Mouse (Mus musculus) forelimb bud, embryonic 11.5 days (tissue): ENCODE results near the gene Slc6a1.

Source experiments
- DNase-seq: peaks from one replicate; pipeline ENCODE4 v3.0.0-alpha.2; 2012; ENCODE audit warnings: low read depth, low spot score

The Slc6a1 gene

GRCm38 (mm10) chr6:114282469-114283277 is at the start of gene Slc6a1:
TSS of gene Slc6a1 (plus strand) at chr6:114282635.
- peak; percentile 57 for DNase-seq

DNA sequence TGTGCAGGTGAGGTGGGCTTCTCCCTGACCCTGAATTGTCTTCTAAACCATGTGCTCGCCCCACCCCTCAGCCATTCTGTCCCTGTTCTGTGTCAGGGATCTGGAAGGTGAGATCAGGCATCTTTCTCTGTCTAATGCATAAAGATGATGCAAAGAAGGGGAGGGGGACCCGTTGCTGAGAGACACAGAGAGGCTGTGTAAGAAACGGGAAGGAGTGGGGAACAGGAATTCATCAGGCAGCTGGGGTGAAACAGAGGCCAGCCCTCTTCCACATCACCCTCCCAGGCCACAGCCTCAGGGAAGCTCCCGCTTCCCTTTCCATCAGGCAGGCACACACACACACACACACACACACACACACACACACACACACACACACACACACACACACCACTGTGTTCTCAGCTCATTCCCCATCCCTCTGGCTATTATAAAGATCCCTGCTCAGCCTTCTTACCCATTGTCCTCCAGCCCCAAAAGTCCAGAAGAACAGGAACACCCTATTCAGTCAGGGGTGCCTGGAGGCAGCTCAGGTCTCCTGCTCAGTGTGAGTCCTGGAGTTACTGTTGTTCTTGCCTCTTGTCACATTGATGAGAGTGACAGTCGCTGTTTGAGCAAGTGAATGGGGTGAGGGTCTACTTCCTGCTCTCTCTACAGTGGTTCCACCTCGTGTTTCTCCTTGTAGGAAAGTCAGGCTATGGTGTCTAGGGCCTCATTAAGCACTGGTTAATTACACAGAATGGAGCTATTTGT is 43.4 kb upstream of the Slc6a1 start:
- DNase-seq: no peak

DNA sequence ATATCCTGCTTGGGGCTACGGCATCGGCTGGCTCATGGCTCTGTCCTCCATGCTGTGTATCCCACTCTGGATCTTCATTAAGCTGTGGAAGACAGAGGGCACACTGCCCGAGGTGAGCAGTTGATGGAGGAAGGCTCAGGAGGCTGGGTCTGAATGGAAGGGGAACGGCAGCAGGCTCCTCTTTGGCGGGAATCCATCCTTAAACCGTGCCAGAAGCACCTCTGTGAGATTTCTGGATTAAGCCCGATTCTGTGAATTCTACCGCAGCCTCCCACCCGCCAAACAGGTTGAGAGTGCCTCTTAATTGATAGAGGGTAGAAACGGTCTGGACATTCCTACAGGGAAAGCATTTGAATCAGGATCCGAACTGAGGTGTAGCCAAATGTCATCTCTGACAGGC is 36.8 kb upstream of the Slc6a1 start:
- no peak for DNase-seq

DNA sequence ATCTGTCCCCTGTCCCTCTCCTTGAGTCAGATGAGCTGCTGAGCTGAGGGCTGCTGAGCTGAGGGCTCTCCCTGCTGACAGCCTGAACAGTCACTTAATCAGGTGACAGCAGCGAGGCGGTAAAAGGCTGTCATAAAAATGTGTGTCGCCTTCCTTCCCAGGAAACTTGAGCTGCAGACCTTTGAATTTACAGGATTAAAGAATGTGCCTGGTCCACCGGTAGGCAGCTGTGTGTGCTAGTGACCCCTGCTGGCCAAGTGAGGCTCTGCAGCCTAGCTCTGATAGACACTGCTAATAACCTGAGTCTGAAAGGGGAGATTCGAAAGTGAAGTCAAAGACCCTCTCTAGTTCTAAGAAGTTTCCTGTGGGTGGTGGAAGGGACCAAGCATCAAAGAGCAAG is 32.1 kb upstream of the Slc6a1 start:
- peak; percentile 88 for DNase-seq

GRCm38 (mm10) chr6:114254927-114255326 is 27.5 kb upstream of the Slc6a1 start:
- DNase-seq: no peak

GRCm38 (mm10) chr6:114257762-114258361 is 24.6 kb upstream of the Slc6a1 start:
- no peak for DNase-seq

DNA sequence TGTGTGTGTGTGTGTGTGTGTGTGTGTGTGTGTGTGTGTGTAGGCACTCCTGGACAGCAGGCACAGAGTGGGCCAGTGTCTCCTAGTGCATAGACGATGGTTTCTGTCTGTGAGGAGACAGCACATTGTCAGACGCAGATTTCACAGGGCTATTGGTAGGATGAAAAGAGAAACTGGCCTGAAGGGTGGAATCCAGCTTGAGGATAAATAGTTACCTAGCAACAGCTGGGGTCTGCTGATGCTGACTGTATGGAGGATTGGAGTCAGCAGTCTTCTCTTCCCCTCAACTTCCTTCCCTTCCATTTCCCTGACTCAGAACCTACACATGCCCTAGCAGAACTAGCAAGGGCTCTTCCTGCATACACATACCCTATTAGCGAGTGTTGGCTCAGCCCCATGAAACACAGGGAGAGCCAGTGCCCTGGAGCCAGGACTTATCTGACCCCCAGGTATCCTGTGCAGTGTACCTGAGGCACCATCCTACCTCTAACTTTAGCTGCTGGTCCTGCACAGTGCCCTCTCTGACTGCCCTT is 23.7 kb upstream of the Slc6a1 start:
- no peak for DNase-seq

GRCm38 (mm10) chr6:114261609-114262008 is 20.8 kb upstream of the Slc6a1 start:
- DNase-seq: no peak

DNA sequence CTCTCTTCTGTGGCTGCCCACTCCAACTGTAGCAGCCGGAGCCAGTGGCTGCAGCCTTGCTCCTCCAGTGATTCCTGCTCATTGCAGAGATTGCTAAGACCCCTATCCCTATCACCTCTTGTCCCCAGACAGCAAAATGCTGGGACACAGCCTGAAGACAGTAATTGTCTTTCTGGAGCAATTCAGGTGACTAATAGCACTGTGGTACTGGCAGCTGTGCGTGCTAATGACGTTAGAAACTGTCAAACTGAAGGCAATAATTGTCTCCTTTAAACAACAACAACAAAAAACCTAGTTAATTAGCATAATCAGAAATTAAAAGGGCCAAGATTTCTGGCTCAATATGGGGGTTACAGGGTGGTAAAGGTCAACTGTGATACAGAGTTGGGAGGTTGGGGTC is 18.4 kb upstream of the Slc6a1 start:
- no peak for DNase-seq

DNA sequence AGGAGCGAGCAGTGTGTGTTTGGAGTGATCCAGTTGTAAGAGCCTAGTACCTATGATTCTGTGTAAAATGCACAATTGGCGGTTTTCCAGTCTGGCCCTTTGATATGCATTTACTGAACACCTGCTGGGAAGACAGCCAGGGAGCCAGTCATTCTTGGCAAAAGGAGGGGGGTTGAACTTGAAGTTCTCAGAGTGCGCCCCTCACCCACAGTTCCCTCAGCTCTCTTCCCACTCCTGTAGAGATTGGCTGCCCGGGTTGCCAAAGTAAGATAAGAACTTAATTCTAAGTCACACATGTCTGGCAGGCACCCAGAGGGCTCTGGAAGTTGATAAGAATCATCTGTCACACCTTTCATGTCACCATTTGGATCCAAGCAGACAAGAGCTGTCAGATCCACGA is 18.0 kb upstream of the Slc6a1 start:
- DNase-seq: no peak

DNA sequence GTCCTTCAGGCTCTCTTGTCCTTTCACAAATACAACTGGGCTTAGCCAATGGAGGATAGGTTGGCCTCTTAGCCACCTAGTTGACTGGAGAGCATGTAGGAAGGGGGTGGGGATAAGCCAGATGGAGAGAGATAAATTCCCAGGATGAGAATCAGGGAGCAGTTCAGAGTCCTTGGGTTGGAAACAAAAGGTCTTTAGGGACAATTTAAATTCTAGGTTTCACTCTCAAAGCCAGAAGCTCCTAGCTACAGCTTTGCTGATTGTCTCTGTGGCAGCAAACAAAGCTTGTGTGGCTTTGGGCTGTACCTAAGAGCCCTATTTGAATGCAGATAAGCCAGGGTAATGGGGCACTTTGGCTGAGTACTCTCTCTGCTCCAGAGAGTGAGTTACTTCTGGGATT is 16.2 kb upstream of the Slc6a1 start:
- DNase-seq: no peak

- DNase-seq: no peak
Measured at GRCm38 (mm10) chr6:114267979-114268378, 14.5 kb upstream of the Slc6a1 start.

DNA sequence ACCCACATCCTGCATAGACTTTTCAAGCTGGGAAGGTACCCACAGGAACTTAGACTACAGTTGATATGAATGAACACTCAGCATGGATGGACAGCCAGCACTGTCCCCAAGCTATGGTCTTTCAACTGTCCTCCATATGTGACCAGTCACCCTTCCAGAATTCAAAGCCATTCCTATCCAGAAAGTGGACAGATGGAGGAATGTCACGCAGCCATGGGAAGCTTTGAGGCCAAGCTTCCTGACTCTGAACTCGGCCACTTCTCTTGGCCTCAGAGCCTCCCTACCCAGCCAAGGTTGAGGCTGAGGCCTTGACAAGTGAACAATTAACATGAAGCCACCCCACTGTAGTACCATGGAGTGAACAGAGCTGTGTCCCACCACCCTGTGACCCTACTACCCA is 12.8 kb upstream of the Slc6a1 start:
- DNase-seq: no peak

DNA sequence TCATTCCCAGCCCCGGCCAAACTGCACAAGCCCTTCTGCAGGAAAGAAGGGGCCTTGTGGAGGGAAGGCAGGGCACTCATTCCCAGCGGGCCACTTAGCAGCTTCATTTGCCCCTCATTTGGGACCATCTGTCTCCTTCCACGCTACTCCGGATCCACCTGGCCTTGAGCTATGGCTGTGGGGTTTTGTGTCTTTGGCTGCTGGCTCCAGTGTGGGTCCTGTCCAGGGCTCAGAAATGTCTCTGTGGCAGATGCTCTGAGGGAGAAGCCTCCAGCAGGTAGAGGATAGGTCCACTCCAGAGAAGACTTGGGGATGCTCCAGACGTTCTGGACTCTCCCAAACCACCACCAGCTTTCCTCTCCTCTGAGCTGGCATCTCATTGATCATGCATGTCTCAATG is 11.6 kb upstream of the Slc6a1 start:
- DNase-seq: no peak

GRCm38 (mm10) chr6:114272279-114272678 is 10.2 kb upstream of the Slc6a1 start:
- DNase-seq: no peak

DNA sequence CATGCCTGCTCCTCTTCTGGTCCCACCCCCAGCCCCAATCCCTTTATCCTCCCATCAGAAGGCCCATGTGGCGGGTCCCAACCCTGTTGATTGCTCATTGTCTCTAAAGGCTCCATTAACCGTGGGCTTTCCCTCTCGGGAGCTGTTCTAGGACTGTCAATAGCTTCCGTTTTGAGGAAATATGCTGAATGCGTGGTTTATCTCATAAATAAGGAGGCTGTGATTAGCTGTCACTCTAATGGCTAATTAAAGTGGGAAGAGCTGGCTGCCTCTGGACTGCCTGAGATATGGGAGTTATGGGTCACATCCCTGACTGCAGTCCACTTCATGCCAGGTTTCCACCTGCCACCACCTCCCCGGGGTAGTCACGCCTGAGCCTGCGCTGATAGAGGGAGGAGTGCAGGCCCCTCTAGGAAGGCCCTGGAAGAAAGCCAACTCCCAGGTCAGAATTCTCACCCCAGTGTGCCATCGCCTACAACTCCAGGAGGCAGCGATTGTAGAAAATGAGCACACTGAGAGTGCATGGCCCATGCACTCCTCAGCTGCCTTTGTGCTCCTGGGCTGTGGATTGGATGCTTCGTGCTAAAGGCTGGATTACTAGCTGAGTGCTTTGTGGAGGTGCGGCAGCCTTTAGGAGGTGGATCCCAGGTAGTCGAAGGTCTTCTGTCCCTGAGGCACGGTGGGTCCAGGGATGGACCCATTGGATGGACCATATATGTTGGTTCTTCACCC is 8.3 kb upstream of the Slc6a1 start:
- DNase-seq: no peak

DNA sequence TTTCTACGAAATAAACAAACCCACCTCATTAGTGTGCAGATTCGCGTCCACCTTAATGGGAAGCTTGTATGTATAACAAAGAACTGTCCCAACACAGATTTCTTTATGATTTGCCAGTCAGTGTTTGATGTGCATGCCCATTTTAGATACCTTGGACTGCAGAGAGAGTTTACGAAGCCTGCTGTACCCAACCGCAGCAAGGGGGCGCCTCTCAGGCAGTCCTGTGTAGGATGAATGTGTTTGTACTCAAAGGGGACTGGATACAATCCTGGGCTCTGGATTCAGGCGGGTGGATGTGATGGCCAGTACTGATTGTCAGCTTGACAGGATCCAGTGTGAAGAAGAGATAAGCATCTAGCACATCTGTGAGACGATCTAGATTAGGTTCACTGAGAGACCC is 6.6 kb upstream of the Slc6a1 start:
- DNase-seq: no peak

DNA sequence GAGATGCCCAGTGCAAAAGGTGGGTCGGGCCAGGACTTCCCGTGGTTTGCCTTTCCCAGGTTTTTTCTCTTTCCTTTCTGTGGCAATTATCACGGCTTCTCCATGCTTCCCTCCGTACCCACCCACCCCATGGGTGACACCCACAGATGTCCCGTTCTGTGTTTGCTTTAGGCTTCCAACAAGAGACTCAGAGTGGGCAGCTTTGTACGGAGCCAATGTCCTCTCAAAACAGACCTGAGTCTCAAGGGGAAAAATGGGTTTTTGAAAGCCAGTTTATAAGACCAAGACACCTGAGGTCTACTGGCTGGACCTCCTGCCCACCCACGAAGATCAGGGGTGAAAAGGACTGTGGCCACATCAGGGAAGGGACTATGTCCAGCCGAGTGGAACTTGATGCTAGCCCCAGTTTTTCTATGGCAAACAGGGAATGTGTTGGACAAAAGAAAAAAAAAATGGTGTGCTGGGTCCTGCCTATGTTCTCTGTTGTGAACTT is 889 bp downstream of the Slc6a1 start:
- no peak for DNase-seq

DNA sequence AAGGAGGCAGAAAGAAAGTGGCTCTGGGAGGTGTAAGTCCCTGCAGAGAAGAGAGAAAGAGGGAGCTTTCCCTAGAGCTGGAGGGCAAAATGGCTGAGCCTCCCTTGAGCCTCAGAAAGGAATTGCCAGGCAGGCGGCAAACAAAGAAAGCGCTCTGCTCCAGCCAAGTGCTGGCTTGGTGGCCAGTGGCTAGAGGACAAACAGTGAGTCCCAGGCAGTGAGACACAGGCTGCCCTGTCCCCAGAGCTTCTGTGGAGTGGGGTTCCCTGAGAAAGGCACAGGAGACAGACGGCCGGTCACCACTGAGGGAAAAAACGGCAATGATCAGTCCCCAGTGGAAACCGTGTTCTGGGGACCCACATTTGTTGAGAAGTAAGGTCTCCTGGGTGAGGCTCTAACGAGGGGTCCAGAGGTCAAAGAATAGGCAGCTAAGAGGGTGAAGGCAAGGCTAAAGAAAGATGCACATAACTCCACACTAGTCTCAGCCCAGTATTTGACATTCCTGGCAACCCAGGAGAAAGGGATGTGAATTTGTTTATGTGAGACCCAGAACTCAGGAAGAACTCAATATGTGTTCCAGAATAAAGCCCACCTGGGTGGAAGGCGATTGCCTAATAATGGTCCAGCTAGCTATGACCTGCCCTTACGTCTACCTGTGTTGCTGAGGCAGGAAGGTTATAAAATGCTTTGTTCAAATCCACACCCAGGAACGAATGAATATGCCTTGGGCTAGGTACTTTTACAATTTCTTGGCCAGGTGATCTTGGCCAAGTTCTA is 1.7 kb downstream of the Slc6a1 start:
- DNase-seq: no peak

DNA sequence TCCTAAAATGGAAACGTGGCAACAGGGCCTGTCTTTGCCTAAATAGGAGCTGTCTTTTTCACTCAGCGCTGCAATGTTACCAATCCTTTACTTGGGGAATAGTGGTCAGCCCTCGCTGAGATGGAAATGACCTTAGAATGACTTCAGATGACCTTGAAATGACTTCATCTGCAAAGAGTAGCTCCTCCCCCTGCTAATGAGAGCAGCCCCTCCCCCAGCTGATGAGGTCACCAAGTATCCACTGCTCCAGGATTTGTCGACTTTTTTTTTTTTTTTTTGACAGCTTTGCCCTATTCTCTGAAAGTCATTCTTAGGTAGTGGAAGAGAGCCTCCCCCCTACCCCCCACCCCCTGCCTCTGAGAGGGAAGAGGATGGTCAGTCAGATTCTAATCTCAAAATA is 3.0 kb downstream of the Slc6a1 start:
- DNase-seq: no peak

- no peak for DNase-seq
Measured at GRCm38 (mm10) chr6:114289106-114289505, 6.7 kb downstream of the Slc6a1 start.
